Mouse (Mus musculus) neural tube, embryonic 14.5 days (tissue): Measurements from ENCODE around the gene Dnah8. TPM values are rescaled to one million over a fixed set of nuclear protein-coding genes. Genes with fewer than 3 reads are reported as not detected.

Source experiments
- ATAC-seq: fragments of 200-750 bp; cut with Nextera tagmentation; 2 replicates; pipeline ENCODE4 v1.8.0; 2017; ENCODE audit warnings: low read depth, mild to moderate bottlenecking, moderate TSS enrichment, moderate library complexity
- H3K27ac ChIP-seq: fragments of 300-500 bp; sonication (generic); 2 replicates; pipeline ENCODE4 v1.5.1; 2014; ENCODE audit warnings: low read depth, mild to moderate bottlenecking, control low read depth, low read length, moderate library complexity, mixed read lengths
- H3K27me3 ChIP-seq: fragments of 300-500 bp; sonication (generic); 2 replicates; pipeline ENCODE4 v1.6.1; 2014; ENCODE audit warnings: low read length; ENCODE audit not compliant: control insufficient read depth, insufficient read depth
- H3K36me3 ChIP-seq: fragments of 300-500 bp; sonication (generic); 2 replicates; pipeline ENCODE4 v1.6.1; 2014; ENCODE audit warnings: low read length, mixed read lengths; ENCODE audit not compliant: control insufficient read depth, insufficient read depth
- H3K4me1 ChIP-seq: fragments of 300-500 bp; sonication (generic); 2 replicates; pipeline ENCODE4 v1.6.1; 2014; ENCODE audit warnings: low read length; ENCODE audit not compliant: control insufficient read depth, insufficient read depth
- H3K4me2 ChIP-seq: fragments of 300-500 bp; sonication (generic); 2 replicates; pipeline ENCODE4 v1.6.1; 2014; ENCODE audit warnings: mild to moderate bottlenecking, low read depth, low read length, control low read depth
- H3K4me3 ChIP-seq: fragments of 300-500 bp; sonication (generic); 2 replicates; pipeline ENCODE4 v1.5.1; 2014; ENCODE audit warnings: low read depth, low read length, control low read depth, mixed read lengths
- H3K9ac ChIP-seq: fragments of 300-500 bp; sonication (generic); replicated peaks from 2 replicates; pipeline ENCODE4 v1.6.1; 2014; ENCODE audit warnings: low read depth, mild to moderate bottlenecking, control low read depth, low read length, mixed read lengths
- H3K9me3 ChIP-seq: fragments of 300-500 bp; sonication (generic); 2 replicates; pipeline ENCODE4 v1.6.1; 2016; ENCODE audit warnings: low read length; ENCODE audit not compliant: control insufficient read depth
- WGBS: fragments of 180-500 bp; shearing (Covaris S2); extraction: QIAGEN DNeasy Blood & Tissue Kit; methylation state at CpG from one replicate; pipeline ENCODE4 v1.1.7; 2014; 5-methylcytosine and 5-hydroxymethylcytosine counted together
- polyA plus RNA-seq: library from polyadenylated mRNA; unstranded; fragments of >200 nt; fragmentation: Nextera tagmentation; extraction: Ambion mirVana; gene quantifications from 2 replicates; pipeline ENCODE4 v1.2.1, GENCODE M21; 2014

Dnah8 gene
- polyA plus RNA-seq, 1 experiment from 2014 or later: 5.5 TPM

GRCm38 (mm10) chr17:30764276-30764675, 140.1 kb downstream of the Dnah8 start:
- Histone ChIP-seq H3K4me2 (no peak overlapping the region), H3K4me1 (no peaks in the 10 kb centered on the region), H3K36me3 (no peaks in the 10 kb centered on the region), H3K27ac (no peak overlapping the region), H3K9me3 (no peaks in the 10 kb centered on the region), H3K27me3 (no peaks in the 10 kb centered on the region), H3K4me3 (no peak overlapping the region), H3K9ac (no peak overlapping the region)
- ATAC-seq: no peak
- 92% methylated on average over 8 of the region's 8 CpGs for WGBS

- Histone ChIP-seq H3K36me3 (no peaks in the 10 kb centered on the region), H3K4me2 (no peak overlapping the region), H3K4me3 (no peak overlapping the region), H3K9me3 (no peaks in the 10 kb centered on the region), H3K27ac (no peak overlapping the region), H3K27me3 (no peaks in the 10 kb centered on the region), H3K9ac (no peak overlapping the region), H3K4me1 (no peaks in the 10 kb centered on the region)
- ATAC-seq: no peak
Measured at GRCm38 (mm10) chr17:30774416-30774815, 150.3 kb downstream of the Dnah8 start.

- Histone ChIP-seq H3K9me3 (no peaks in the 10 kb centered on the region), H3K4me3 (no peak overlapping the region), H3K36me3 (no peaks in the 10 kb centered on the region), H3K9ac (no peak overlapping the region), H3K4me2 (no peak overlapping the region), H3K4me1 (no peaks in the 10 kb centered on the region), H3K27ac (no peak overlapping the region), H3K27me3 (no peaks in the 10 kb centered on the region)
- ATAC-seq: no peak
- 47% methylated on average over 5 of the region's 5 CpGs for WGBS
Measured at GRCm38 (mm10) chr17:30775096-30775495, 150.9 kb downstream of the Dnah8 start.

GRCm38 (mm10) chr17:30781046-30781445, 156.9 kb downstream of the Dnah8 start:
- no peak for ATAC-seq
- Histone ChIP-seq H3K27ac (no peak overlapping the region), H3K4me3 (no peak overlapping the region), H3K9ac (no peak overlapping the region), H3K4me1 (no peaks in the 10 kb centered on the region), H3K4me2 (no peak overlapping the region), H3K9me3 (no peaks in the 10 kb centered on the region), H3K27me3 (no peaks in the 10 kb centered on the region), H3K36me3 (no peaks in the 10 kb centered on the region)
- 80% methylated on average over 8 of the region's 8 CpGs for WGBS

GRCm38 (mm10) chr17:30782286-30782685, 158.1 kb downstream of the Dnah8 start:
- no peak overlapping the region for H3K9ac ChIP-seq
- H3K27ac ChIP-seq: no peak overlapping the region
- WGBS: 76% methylated on average over 14 of the region's 14 CpGs
- H3K4me3 ChIP-seq: no peak overlapping the region
- no peaks in the 10 kb centered on the region for H3K36me3 ChIP-seq
- H3K4me2 ChIP-seq: no peak overlapping the region
- no peaks in the 10 kb centered on the region for H3K27me3 ChIP-seq
- ATAC-seq: no peak
- no peaks in the 10 kb centered on the region for H3K4me1 ChIP-seq
- H3K9me3 ChIP-seq: no peaks in the 10 kb centered on the region

- Histone ChIP-seq H3K4me3 (no peak overlapping the region), H3K9me3 (no peaks in the 10 kb centered on the region), H3K27me3 (no peaks in the 10 kb centered on the region), H3K36me3 (no peaks in the 10 kb centered on the region), H3K4me1 (no peaks in the 10 kb centered on the region), H3K27ac (no peak overlapping the region), H3K4me2 (no peak overlapping the region), H3K9ac (no peak overlapping the region)
- 90% methylated on average over 8 of the region's 8 CpGs for WGBS
- no peak for ATAC-seq
Measured at GRCm38 (mm10) chr17:30788361-30788760, 164.2 kb downstream of the Dnah8 start.

GRCm38 (mm10) chr17:30790816-30791215, 166.7 kb downstream of the Dnah8 start:
- 93% methylated on average over 7 of the region's 7 CpGs for WGBS
- Histone ChIP-seq H3K36me3 (no peaks in the 10 kb centered on the region), H3K27ac (no peak overlapping the region), H3K9ac (no peak overlapping the region), H3K9me3 (no peaks in the 10 kb centered on the region), H3K27me3 (no peaks in the 10 kb centered on the region), H3K4me2 (no peak overlapping the region), H3K4me3 (no peak overlapping the region), H3K4me1 (no peaks in the 10 kb centered on the region)
- ATAC-seq: no peak

GRCm38 (mm10) chr17:30792396-30792795, 168.2 kb downstream of the Dnah8 start:
- Histone ChIP-seq H3K4me1 (no peaks in the 10 kb centered on the region), H3K4me3 (no peak overlapping the region), H3K9me3 (no peaks in the 10 kb centered on the region), H3K9ac (no peak overlapping the region), H3K4me2 (no peak overlapping the region), H3K36me3 (no peaks in the 10 kb centered on the region), H3K27me3 (no peaks in the 10 kb centered on the region), H3K27ac (no peak overlapping the region)
- 75% methylated on average over 6 of the region's 6 CpGs for WGBS
- no peak for ATAC-seq

GRCm38 (mm10) chr17:30796616-30797015, 172.5 kb downstream of the Dnah8 start:
- ATAC-seq: no peak
- Histone ChIP-seq H3K4me1 (no peaks in the 10 kb centered on the region), H3K36me3 (no peaks in the 10 kb centered on the region), H3K9ac (no peak overlapping the region), H3K4me3 (no peak overlapping the region), H3K9me3 (no peaks in the 10 kb centered on the region), H3K27me3 (no peaks in the 10 kb centered on the region), H3K4me2 (no peak overlapping the region), H3K27ac (no peak overlapping the region)
- 81% methylated on average over 4 of the region's 4 CpGs for WGBS
